Mouse (Mus musculus): ENCODE results near the gene E2f4.

The E2f4 gene

GRCm38 (mm10) chr8:105297511-105298192 is at the start of gene E2f4:
Gene E2f4 (plus strand): TSS chr8:105297663.
- in situ Hi-C loops (cut with MboI, MseI), result no loop called here

- in situ Hi-C loops (cut with MboI, MseI), result loop anchor here (10.0 kb wide), 2 partner anchors 127 to 1007 kb away; partner anchors contain the start of gene Tk2 (in 1 of the 2)
Observed at GRCm38 (mm10) chr8:105251954-105252353, 45.5 kb upstream of the E2f4 start.

- in situ Hi-C loops (cut with MboI, MseI), result loop anchor here (10.0 kb wide), 2 partner anchors 128 to 1008 kb away; partner anchors contain the start of gene Tk2 (in 1 of the 2)
Observed at GRCm38 (mm10) chr8:105252680-105253537, 44.6 kb upstream of the E2f4 start.

GRCm38 (mm10) chr8:105253766-105254151 is 43.7 kb upstream of the E2f4 start:
- in situ Hi-C loops (cut with MboI, MseI), result loop anchor here (10.0 kb wide), 2 partner anchors 129 to 1009 kb away; partner anchors contain the start of gene Tk2 (in 1 of the 2)

- in situ Hi-C loops (cut with MboI, MseI), result loop anchor here (10.0 kb wide), 2 partner anchors 130 to 1010 kb away; partner anchors contain the start of gene Tk2 (in 1 of the 2)
Observed at GRCm38 (mm10) chr8:105254152-105254965, 43.1 kb upstream of the E2f4 start.

- in situ Hi-C loops (cut with MboI, MseI), result loop anchor here (5.0 to 10.0 kb wide), 3 partner anchors 130 to 1010 kb away; partner anchors contain the start of genes Cdh16 (in 1 of the 2) and Tk2 (in 1 of the 2)
Observed at GRCm38 (mm10) chr8:105254966-105255350, 42.5 kb upstream of the E2f4 start, which contains the start of gene B3gnt9. Gene B3gnt9 (minus strand): TSS chr8:105255153.

- in situ Hi-C loops (cut with MboI, MseI), result loop anchor here (5.0 to 10.0 kb wide), 3 partner anchors 133 to 1013 kb away; partner anchors contain the start of genes Cdh16 (in 1 of the 2) and Tk2 (in 1 of the 2)
Observed at GRCm38 (mm10) chr8:105257318-105258114, 39.9 kb upstream of the E2f4 start.

GRCm38 (mm10) chr8:105258911-105259720 is 38.3 kb upstream of the E2f4 start:
- in situ Hi-C loops (cut with MboI, MseI), result loop anchor here (5.0 to 10.0 kb wide), 3 partner anchors 134 to 1014 kb away; partner anchors contain the start of genes Cdh16 (in 1 of the 2) and Tk2 (in 1 of the 2)

- in situ Hi-C loops (cut with MboI, MseI), result loop anchor here (5.0 to 10.0 kb wide), 3 partner anchors 135 to 1015 kb away; partner anchors contain the start of genes Cdh16 (in 1 of the 2) and Tk2 (in 1 of the 2)
Observed at GRCm38 (mm10) chr8:105259721-105260320, 37.6 kb upstream of the E2f4 start.

GRCm38 (mm10) chr8:105260371-105261099 is 36.9 kb upstream of the E2f4 start:
- in situ Hi-C loops (cut with MboI, MseI), result no loop called here

GRCm38 (mm10) chr8:105261326-105261980 is 36.0 kb upstream of the E2f4 start:
- in situ Hi-C loops (cut with MboI, MseI), result no loop called here

- in situ Hi-C loops (cut with MboI, MseI), result no loop called here
Observed at GRCm38 (mm10) chr8:105263244-105263912, 34.1 kb upstream of the E2f4 start.

- in situ Hi-C loops (cut with MboI, MseI), result no loop called here
Observed at GRCm38 (mm10) chr8:105264024-105264982, 33.2 kb upstream of the E2f4 start, which contains the start of the genes Tradd and Fbxl8. Gene Tradd (minus strand): TSS chr8:105264609. Gene Fbxl8 (plus strand): TSS chr8:105264648.

- in situ Hi-C loops (cut with MboI, MseI), result no loop called here
Observed at GRCm38 (mm10) chr8:105265128-105265527, 32.3 kb upstream of the E2f4 start.

GRCm38 (mm10) chr8:105266775-105267174 is 30.7 kb upstream of the E2f4 start:
- in situ Hi-C loops (cut with MboI, MseI), result no loop called here

All from T-helper 17 cell (primary cell).